Mouse (Mus musculus): ENCODE measurements at regions not wholly inside any gene's neighbourhood (a gene's known extent, or its start where the extent isn't known, plus 50 kb on each side); places are given as distances from the start of the nearest gene placed in this dataset.

GRCm38 (mm10) chr8:89308950-89309349 is 265.0 kb upstream of the Sall1 start:
- Histone ChIP-seq H3K27ac (ENCODE audit: low read depth) (no peak overlapping the region), H3K36me3 (replicated peaks; ENCODE audit: control insufficient read depth, insufficient read depth, low read length) (no peaks in the 10 kb centered on the region), H3K4me1 (ENCODE audit: control insufficient read depth, insufficient read depth) (no peaks in the 10 kb centered on the region), H3K4me3 (ENCODE audit: low read depth, low read length) (no peak overlapping the region), H3K9me3 (replicated peaks; ENCODE audit: control insufficient read depth, low read length) (no peaks in the 10 kb centered on the region), H3K27me3 (ENCODE audit: control insufficient read depth, insufficient read depth, low read length) (no peaks in the 10 kb centered on the region), H3K4me2 (ENCODE audit: low read depth, low read length) (no peak overlapping the region), H3K9ac (replicated peaks; ENCODE audit: low read depth, low read length) (no peak overlapping the region)
- DNase-seq (ENCODE audit: low spot score) (no peak), ATAC-seq (ENCODE audit: insufficient read depth, low read depth) (no peak)
- WGBS: 46% methylated on average over 5 of the region's 5 CpGs
- TF ChIP-seq EP300 (IDR thresholded peaks at IDR 0.05; ENCODE audit: low read depth): no peak
- no peak for TF ChIP-seq CTCF (IDR thresholded peaks at IDR 0.05; ENCODE audit: low read depth)

- no peaks in the 10 kb centered on the region for H3K36me3 ChIP-seq (replicated peaks; ENCODE audit: control insufficient read depth, insufficient read depth, low read length)
- no peak for DNase-seq (ENCODE audit: low spot score)
- WGBS: 68% methylated on average over 8 of the region's 8 CpGs
- H3K4me2 ChIP-seq (ENCODE audit: low read depth, low read length): no peak overlapping the region
- no peak for TF ChIP-seq EP300 (IDR thresholded peaks at IDR 0.05; ENCODE audit: low read depth)
- TF ChIP-seq CTCF (IDR thresholded peaks at IDR 0.05; ENCODE audit: low read depth): no peak
- no peak overlapping the region for H3K4me3 ChIP-seq (ENCODE audit: low read depth, low read length)
- H3K9ac ChIP-seq (replicated peaks; ENCODE audit: low read depth, low read length): no peak overlapping the region
- H3K4me1 ChIP-seq (ENCODE audit: control insufficient read depth, insufficient read depth): no peaks in the 10 kb centered on the region
- no peaks in the 10 kb centered on the region for H3K27me3 ChIP-seq (ENCODE audit: control insufficient read depth, insufficient read depth, low read length)
- ATAC-seq (ENCODE audit: insufficient read depth, low read depth): no peak
- no peaks in the 10 kb centered on the region for H3K9me3 ChIP-seq (replicated peaks; ENCODE audit: control insufficient read depth, low read length)
- H3K27ac ChIP-seq (ENCODE audit: low read depth): no peak overlapping the region
Measured at GRCm38 (mm10) chr8:89308532-89308931, 264.6 kb upstream of the Sall1 start.

- Histone ChIP-seq H3K9ac (replicated peaks; ENCODE audit: low read depth, low read length) (no peak overlapping the region), H3K4me2 (ENCODE audit: low read depth, low read length) (no peak overlapping the region), H3K4me1 (ENCODE audit: control insufficient read depth, insufficient read depth) (no peaks in the 10 kb centered on the region), H3K27ac (ENCODE audit: low read depth) (no peak overlapping the region), H3K36me3 (replicated peaks; ENCODE audit: control insufficient read depth, insufficient read depth, low read length) (no peaks in the 10 kb centered on the region), H3K9me3 (replicated peaks; ENCODE audit: control insufficient read depth, low read length) (no peaks in the 10 kb centered on the region), H3K27me3 (ENCODE audit: control insufficient read depth, insufficient read depth, low read length) (no peaks in the 10 kb centered on the region), H3K4me3 (ENCODE audit: low read depth, low read length) (no peak overlapping the region)
- DNase-seq (ENCODE audit: low spot score) (no peak), ATAC-seq (ENCODE audit: insufficient read depth, low read depth) (no peak)
- TF ChIP-seq CTCF (IDR thresholded peaks at IDR 0.05; ENCODE audit: low read depth): no peak
- no peak for TF ChIP-seq EP300 (IDR thresholded peaks at IDR 0.05; ENCODE audit: low read depth)
- WGBS: 61% methylated on average over 10 of the region's 10 CpGs
Measured at GRCm38 (mm10) chr8:89307601-89308000, 263.6 kb upstream of the Sall1 start.

GRCm38 (mm10) chr8:89307085-89307484 is 263.1 kb upstream of the Sall1 start:
- Histone ChIP-seq H3K4me3 (ENCODE audit: low read depth, low read length) (no peak overlapping the region), H3K9ac (replicated peaks; ENCODE audit: low read depth, low read length) (no peak overlapping the region), H3K27ac (ENCODE audit: low read depth) (no peak overlapping the region), H3K4me1 (ENCODE audit: control insufficient read depth, insufficient read depth) (no peaks in the 10 kb centered on the region), H3K36me3 (replicated peaks; ENCODE audit: control insufficient read depth, insufficient read depth, low read length) (no peaks in the 10 kb centered on the region), H3K27me3 (ENCODE audit: control insufficient read depth, insufficient read depth, low read length) (no peaks in the 10 kb centered on the region), H3K9me3 (replicated peaks; ENCODE audit: control insufficient read depth, low read length) (no peaks in the 10 kb centered on the region), H3K4me2 (ENCODE audit: low read depth, low read length) (no peak overlapping the region)
- DNase-seq (ENCODE audit: low spot score): no peak
- TF ChIP-seq CTCF (IDR thresholded peaks at IDR 0.05; ENCODE audit: low read depth) (no peak), EP300 (IDR thresholded peaks at IDR 0.05; ENCODE audit: low read depth) (no peak)
- no peak for ATAC-seq (ENCODE audit: insufficient read depth, low read depth)
- WGBS: 80% methylated on average over 4 of the region's 4 CpGs

GRCm38 (mm10) chr8:89304116-89304515 is 260.2 kb upstream of the Sall1 start:
- H3K4me3 ChIP-seq (ENCODE audit: low read depth, low read length): no peak overlapping the region
- H3K9me3 ChIP-seq (replicated peaks; ENCODE audit: control insufficient read depth, low read length): no peaks in the 10 kb centered on the region
- no peak overlapping the region for H3K9ac ChIP-seq (replicated peaks; ENCODE audit: low read depth, low read length)
- H3K4me1 ChIP-seq (ENCODE audit: control insufficient read depth, insufficient read depth): no peaks in the 10 kb centered on the region
- no peak for ATAC-seq (ENCODE audit: insufficient read depth, low read depth)
- H3K4me2 ChIP-seq (ENCODE audit: low read depth, low read length): no peak overlapping the region
- no peak overlapping the region for H3K27ac ChIP-seq (ENCODE audit: low read depth)
- TF ChIP-seq CTCF (IDR thresholded peaks at IDR 0.05; ENCODE audit: low read depth): no peak
- no peak for TF ChIP-seq EP300 (IDR thresholded peaks at IDR 0.05; ENCODE audit: low read depth)
- no peak for DNase-seq (ENCODE audit: low spot score)
- 70% methylated on average over 10 of the region's 10 CpGs for WGBS
- H3K27me3 ChIP-seq (ENCODE audit: control insufficient read depth, insufficient read depth, low read length): no peaks in the 10 kb centered on the region
- no peaks in the 10 kb centered on the region for H3K36me3 ChIP-seq (replicated peaks; ENCODE audit: control insufficient read depth, insufficient read depth, low read length)

GRCm38 (mm10) chr8:89303326-89303725 is 259.4 kb upstream of the Sall1 start:
- DNase-seq (ENCODE audit: low spot score) (no peak), ATAC-seq (ENCODE audit: insufficient read depth, low read depth) (no peak)
- Histone ChIP-seq H3K4me3 (ENCODE audit: low read depth, low read length) (no peak overlapping the region), H3K4me1 (ENCODE audit: control insufficient read depth, insufficient read depth) (no peaks in the 10 kb centered on the region), H3K9me3 (replicated peaks; ENCODE audit: control insufficient read depth, low read length) (no peaks in the 10 kb centered on the region), H3K27me3 (ENCODE audit: control insufficient read depth, insufficient read depth, low read length) (no peaks in the 10 kb centered on the region), H3K4me2 (ENCODE audit: low read depth, low read length) (no peak overlapping the region), H3K27ac (ENCODE audit: low read depth) (no peak overlapping the region), H3K9ac (replicated peaks; ENCODE audit: low read depth, low read length) (no peak overlapping the region), H3K36me3 (replicated peaks; ENCODE audit: control insufficient read depth, insufficient read depth, low read length) (no peaks in the 10 kb centered on the region)
- 79% methylated on average over 4 of the region's 4 CpGs for WGBS
- TF ChIP-seq CTCF (IDR thresholded peaks at IDR 0.05; ENCODE audit: low read depth) (no peak), EP300 (IDR thresholded peaks at IDR 0.05; ENCODE audit: low read depth) (no peak)

Measured in heart, postnatal 0 days (tissue).